Mouse (Mus musculus) olfactory bulb, adult 2 months (tissue): ENCODE measurements around the gene Mapkapk3. TPM values are rescaled to one million over a fixed set of nuclear protein-coding genes. Genes with fewer than 3 reads are reported as not detected.
A peak's percentile ranks its signal among the peaks of the same experiment; 100 is the strongest.

ENCODE experiments used
- H3K27ac ChIP-seq: fragments of 200-500 bp; 2 replicates; pipeline ENCODE4 v1.5.1; 2012; ENCODE audit warnings: low read depth, low read length; ENCODE audit not compliant: insufficient read depth
- H3K4me1 ChIP-seq: fragments of 200-500 bp; 2 replicates; pipeline ENCODE4 v1.6.1; 2012; ENCODE audit warnings: low read length; ENCODE audit not compliant: control insufficient read depth, insufficient read depth
- H3K4me3 ChIP-seq: fragments of 200-500 bp; 2 replicates; pipeline ENCODE4 v1.5.1; 2012; ENCODE audit warnings: mild to moderate bottlenecking, low read depth, low read length, moderate library complexity; ENCODE audit not compliant: insufficient read depth
- CTCF ChIP-seq: fragments of 200-500 bp; IDR thresholded peaks from 2 replicates; pipeline ENCODE4 v1.5.1; 2012; ENCODE audit warnings: low read depth, mild to moderate bottlenecking, low read length, moderate library complexity; ENCODE audit not compliant: insufficient read depth
- POLR2A ChIP-seq: fragments of 200-500 bp; IDR thresholded peaks from 2 replicates; pipeline ENCODE4 v1.6.1; 2012; ENCODE audit warnings: mild to moderate bottlenecking, low read depth, low read length, moderate library complexity; ENCODE audit not compliant: insufficient read depth
- WGBS: fragments of 180-500 bp; shearing (Covaris S2); methylation state at CpG from one replicate; pipeline ENCODE4 v1.1.7; 2018; 5-methylcytosine and 5-hydroxymethylcytosine counted together
- polyA plus RNA-seq: library from polyadenylated mRNA; stranded (reverse); fragments of >200 nt; gene quantifications from 2 replicates; pipeline ENCODE4 v1.2.4, GENCODE M21; 2012; ENCODE audit warnings: low replicate concordance; ENCODE audit not compliant: missing spikeins, insufficient read depth, insufficient read length

Mapkapk3 gene
- polyA plus RNA-seq, 1 experiment = not detected

DNA sequence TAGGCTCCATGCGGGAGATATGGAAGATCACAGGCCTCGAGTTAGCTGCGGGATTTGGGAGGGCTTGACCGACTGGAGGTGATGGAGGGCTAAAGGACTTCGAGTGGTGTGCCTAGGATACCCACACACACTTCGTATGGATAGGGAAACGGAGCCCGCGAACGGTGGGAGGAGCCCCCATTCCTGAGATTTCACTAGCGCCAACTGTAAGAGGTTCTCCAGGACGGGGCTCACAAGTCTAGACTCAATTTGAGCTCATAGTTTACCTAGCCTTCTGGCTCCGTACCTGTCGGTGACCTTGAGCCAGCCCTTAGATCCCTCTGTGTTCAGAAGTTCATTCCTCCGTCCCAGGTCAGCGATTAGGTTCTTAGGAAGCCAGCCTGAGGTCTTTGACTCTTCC is 7.4 kb upstream of the Mapkapk3 start:
- 11% methylated on average over 16 of the region's 16 CpGs for WGBS
- peaks cover 20% of the 10 kb centered on the region for H3K4me1 ChIP-seq
- H3K4me3 ChIP-seq = peak overlapping the region; percentile 72
- no peak overlapping the region for H3K27ac ChIP-seq
- TF ChIP-seq POLR2A (no peak), CTCF (no peak)

- peaks cover 20% of the 10 kb centered on the region for H3K4me1 ChIP-seq
- H3K27ac ChIP-seq = no peak overlapping the region
- H3K4me3 ChIP-seq = peak overlapping the region; percentile 72
- WGBS = under 1% methylated on average over 31 of the region's 31 CpGs
- TF ChIP-seq CTCF (no peak), POLR2A (no peak; the same call in 1 of the 2 replicates)
These were observed 6.9 kb upstream of the Mapkapk3 start for GRCm38 (mm10) chr9:107296501-107296965.

- Histone ChIP-seq H3K4me3 (peak overlapping the region; percentile 72), H3K27ac (no peak overlapping the region), H3K4me1 (peaks cover 20% of the 10 kb centered on the region)
- TF ChIP-seq CTCF (no peak), POLR2A (no peak; the same call in 1 of the 2 replicates)
- WGBS = 6% methylated on average over 14 of the region's 14 CpGs
These were observed 6.4 kb upstream of the Mapkapk3 start for GRCm38 (mm10) chr9:107296041-107296440.

DNA sequence AAGGTAGTCTGAATTCAATTTTAAA is 6.2 kb upstream of the Mapkapk3 start, which contains the start of gene Cish:
TSS of gene Cish (plus strand) at position 11 of the 25 bp plus-strand sequence.
- Histone ChIP-seq H3K4me3 (peak within 1 kb of the TSS; percentile 72), H3K4me1 (peaks cover 18% of the 10 kb centered on the region), H3K27ac (no peak within 1 kb of the TSS)
- TF ChIP-seq CTCF (no peak), POLR2A (no peak)

- TF ChIP-seq POLR2A = no peak
- no peak for TF ChIP-seq CTCF
- WGBS = 73% methylated on average over 4 of the region's 4 CpGs
- Histone ChIP-seq H3K4me3 (no peak overlapping the region), H3K27ac (no peak overlapping the region), H3K4me1 (peaks cover 16% of the 10 kb centered on the region)
These were observed 5.9 kb upstream of the Mapkapk3 start for GRCm38 (mm10) chr9:107295616-107296015.

DNA sequence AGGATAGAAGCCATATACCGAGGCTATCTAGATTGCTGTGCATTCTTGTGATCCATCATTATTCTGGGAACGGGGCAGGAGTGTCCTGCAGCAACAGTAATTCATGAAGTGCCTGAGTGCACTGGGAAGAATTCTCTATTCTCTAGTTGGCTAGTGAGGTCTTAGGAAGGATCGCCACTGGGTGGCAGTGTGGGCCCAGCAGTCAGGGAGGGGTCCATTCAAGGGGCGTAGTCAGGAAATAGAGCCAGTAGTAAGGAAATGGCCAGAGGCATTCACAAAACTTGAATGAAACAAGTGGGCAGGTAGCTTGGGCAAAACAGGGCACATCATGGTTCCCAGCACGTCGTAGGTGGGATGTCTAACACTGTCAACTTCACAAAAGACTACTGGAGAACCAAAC is 4.6 kb upstream of the Mapkapk3 start:
- Histone ChIP-seq H3K4me1 (peaks cover 19% of the 10 kb centered on the region), H3K4me3 (no peak overlapping the region), H3K27ac (no peak overlapping the region)
- peak; percentile 67 for TF ChIP-seq CTCF
- no peak for TF ChIP-seq POLR2A
- WGBS = 4% methylated on average over 6 of the region's 6 CpGs

DNA sequence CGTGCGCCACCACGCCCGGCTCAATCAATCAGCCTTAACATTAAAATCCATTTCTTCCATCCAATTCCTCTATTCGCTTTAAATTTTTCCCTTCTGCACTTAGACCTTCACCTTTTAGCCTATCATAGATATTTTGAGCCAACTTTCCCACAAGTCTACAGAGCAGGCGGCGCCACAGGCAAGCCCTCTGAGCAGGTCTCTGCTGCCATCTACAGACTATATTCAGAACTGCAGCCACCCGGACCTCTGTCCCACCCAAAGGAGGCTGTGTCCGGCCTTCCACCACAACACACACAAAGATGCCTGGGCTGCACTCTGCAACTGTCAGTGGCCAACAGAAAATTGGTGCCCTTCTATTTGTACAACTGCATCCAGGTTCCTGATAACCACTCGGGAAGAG is 1.2 kb upstream of the Mapkapk3 start:
- WGBS = 30% methylated on average over 10 of the region's 10 CpGs
- Histone ChIP-seq H3K4me1 (peaks cover 10% of the 10 kb centered on the region), H3K27ac (no peak overlapping the region), H3K4me3 (no peak overlapping the region)
- TF ChIP-seq CTCF = peak; percentile 98
- TF ChIP-seq POLR2A = no peak

DNA sequence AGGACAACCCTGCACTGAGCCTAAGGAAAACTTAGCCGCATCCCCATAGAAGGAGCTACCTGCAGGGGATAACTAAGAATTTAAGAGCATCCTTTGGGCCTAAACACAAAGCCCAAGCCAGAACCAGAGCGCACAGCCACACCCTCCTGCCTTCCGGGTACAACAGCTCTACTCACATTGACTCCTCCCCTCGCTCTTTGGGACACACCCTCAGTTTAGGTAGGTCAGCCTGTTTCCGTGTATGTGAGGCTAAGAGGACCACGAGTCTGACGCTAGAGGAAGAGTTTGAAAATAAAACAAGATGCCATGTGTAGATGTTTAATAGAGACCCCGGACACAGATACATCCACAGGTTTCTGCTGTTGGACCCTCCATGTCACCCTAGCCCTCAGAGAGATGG is 966 bp downstream of the Mapkapk3 start:
- TF ChIP-seq POLR2A (no peak), CTCF (no peak)
- 61% methylated on average over 8 of the region's 8 CpGs for WGBS
- Histone ChIP-seq H3K27ac (no peak overlapping the region), H3K4me3 (no peak overlapping the region), H3K4me1 (peaks cover 10% of the 10 kb centered on the region)

DNA sequence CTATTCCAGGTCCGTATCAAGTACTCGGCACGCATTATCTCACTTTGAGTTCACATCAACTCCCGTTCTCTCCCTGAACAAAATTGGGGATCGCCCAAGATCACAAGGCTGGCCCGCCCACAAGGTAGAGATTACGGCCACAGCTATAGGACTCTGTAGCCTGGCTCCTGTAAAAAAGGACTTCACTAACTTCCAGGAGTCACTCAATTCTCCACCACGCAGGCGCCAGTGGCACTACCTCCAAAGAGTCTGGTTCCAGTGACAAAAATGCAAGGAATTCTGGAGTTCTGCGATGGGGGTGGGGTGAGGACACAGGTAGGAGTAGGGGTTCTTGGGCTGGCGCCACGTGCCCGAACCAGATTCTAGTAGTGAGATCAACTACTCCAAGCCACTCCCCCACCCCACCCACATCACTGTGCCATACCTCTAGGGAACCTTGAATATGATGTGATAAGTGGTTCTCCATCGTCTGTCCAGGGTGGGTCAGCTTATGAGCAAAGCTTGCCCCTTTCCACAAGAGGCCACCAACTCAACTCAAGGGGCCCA is 1.5 kb downstream of the Mapkapk3 start:
- WGBS = 94% methylated on average over 14 of the region's 14 CpGs
- TF ChIP-seq CTCF (no peak), POLR2A (no peak)
- Histone ChIP-seq H3K4me3 (no peak overlapping the region), H3K4me1 (peaks cover 10% of the 10 kb centered on the region), H3K27ac (no peak overlapping the region)

DNA sequence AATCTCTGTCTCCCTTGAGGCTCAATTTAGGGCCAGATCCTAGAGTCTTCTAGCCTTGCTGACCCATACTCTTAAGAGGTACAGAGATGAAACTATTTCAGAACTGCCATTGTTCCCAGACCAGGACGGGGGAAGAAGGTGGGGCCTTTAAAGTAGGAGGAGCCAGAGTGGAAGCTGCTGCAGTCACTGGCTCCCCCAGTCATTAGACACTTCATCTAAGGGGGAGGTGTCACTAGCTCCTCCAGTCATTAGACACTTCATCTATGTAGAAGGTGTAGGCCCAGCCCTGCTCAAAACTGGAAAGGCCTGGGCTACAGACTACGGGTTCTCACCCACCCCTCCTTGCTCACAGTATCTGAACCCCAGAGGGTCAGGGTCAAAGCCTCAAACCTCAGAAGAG is 2.4 kb downstream of the Mapkapk3 start:
- WGBS = 84% methylated on average over 2 of the region's 2 CpGs
- no peak overlapping the region for H3K27ac ChIP-seq
- no peak overlapping the region for H3K4me3 ChIP-seq
- peaks cover 10% of the 10 kb centered on the region for H3K4me1 ChIP-seq
- TF ChIP-seq CTCF (no peak), POLR2A (no peak)
